Mouse (Mus musculus): ENCODE measurements around the gene Mesp2. TPM values are rescaled to one million over a fixed set of nuclear protein-coding genes. Genes with fewer than 3 reads are reported as not detected.

Gene Mesp2
- polyA plus RNA-seq, 1 experiment, result 0.33 TPM

DNA sequence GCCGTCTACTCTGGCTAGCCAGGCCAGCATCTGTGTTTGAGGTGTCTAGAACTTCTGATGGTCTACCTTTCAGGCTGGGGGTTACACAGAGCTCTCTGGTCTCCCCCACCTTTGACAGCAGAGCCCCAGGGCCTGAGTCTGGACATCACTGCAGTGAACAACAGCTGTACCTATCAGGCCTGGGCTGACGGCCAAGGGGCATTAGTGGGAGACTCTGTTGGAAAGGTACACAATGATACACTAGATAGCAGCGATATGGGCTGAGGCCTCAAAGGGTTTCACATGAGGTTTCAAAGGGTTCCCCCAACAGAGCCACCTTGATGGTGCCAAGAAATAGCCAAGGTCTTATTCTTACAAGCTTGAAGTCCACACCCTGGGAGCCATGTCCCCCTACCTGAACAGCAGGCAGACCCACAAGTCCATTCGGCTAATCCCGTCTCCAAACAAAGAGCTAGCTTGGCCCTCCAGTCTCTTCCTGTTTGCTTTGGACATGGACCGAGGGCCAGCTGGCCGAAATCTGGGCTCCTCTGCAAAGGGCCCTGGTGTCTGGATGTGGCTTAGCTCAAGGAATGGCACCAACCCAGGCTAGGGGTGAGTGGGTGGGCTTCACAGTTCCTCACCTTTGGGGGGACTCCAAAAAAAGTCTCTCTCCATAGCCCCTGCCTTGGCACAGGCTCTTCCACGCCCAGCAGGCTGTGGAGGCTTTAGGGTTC lies 33.7 kb downstream of the Mesp2 start:
- Histone ChIP-seq H3K4me3 (ENCODE audit: low read depth, low read length) (peak overlapping the region; percentile 44), H3K27me3 (ENCODE audit: control insufficient read depth, insufficient read depth, low read length) (no peaks in the 10 kb centered on the region), H3K36me3 (ENCODE audit: control insufficient read depth, insufficient read depth, low read length) (peaks cover 26% of the 10 kb centered on the region), H3K4me1 (ENCODE audit: control insufficient read depth, insufficient read depth, insufficient read length, low read length) (peaks cover 22% of the 10 kb centered on the region), H3K27ac (ENCODE audit: insufficient read depth, low read depth, low read length) (peak overlapping the region; percentile 87)
- TF ChIP-seq CTCF (IDR thresholded peaks at IDR 0.05; ENCODE audit: extremely low read depth, insufficient read length, insufficient replicate concordance, low read depth, low read length) (no peak), POLR2A (IDR thresholded peaks at IDR 0.05; ENCODE audit: low read depth, low read length) (no peak)
- 27% methylated on average over 8 of the region's 8 CpGs for WGBS

DNA sequence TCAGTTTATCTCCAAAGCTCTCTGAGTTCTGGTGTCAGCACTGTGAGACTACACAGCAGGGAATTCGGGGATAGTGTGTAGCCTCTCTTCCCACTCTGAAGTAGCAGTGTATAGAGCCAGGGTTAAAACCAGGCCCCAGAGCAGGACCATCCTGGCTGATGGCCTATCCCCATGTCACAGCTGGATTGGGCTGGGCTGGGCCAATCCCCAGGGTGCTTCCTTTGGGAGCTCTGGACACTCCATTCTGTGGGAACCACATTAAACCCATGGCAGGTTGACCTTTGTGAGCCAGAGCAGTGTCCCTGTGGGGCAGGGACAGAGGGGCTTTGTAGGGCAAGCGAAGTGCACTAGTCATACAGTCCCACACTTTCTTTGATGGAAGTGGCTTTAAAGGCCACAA lies 35.8 kb downstream of the Mesp2 start:
- no peak for TF ChIP-seq POLR2A (IDR thresholded peaks at IDR 0.05; ENCODE audit: low read depth, low read length)
- no peak for TF ChIP-seq CTCF (IDR thresholded peaks at IDR 0.05; ENCODE audit: extremely low read depth, insufficient read length, insufficient replicate concordance, low read depth, low read length)
- 69% methylated on average over 2 of the region's 2 CpGs for WGBS
- H3K36me3 ChIP-seq (ENCODE audit: control insufficient read depth, insufficient read depth, low read length), result peaks cover 6% of the 10 kb centered on the region
- peak overlapping the region; percentile 78 for H3K4me3 ChIP-seq (ENCODE audit: low read depth, low read length)
- H3K27me3 ChIP-seq (ENCODE audit: control insufficient read depth, insufficient read depth, low read length), result no peaks in the 10 kb centered on the region
- peaks cover 22% of the 10 kb centered on the region for H3K4me1 ChIP-seq (ENCODE audit: control insufficient read depth, insufficient read depth, insufficient read length, low read length)
- peak overlapping the region; percentile 19; the same call in 1 of the 2 replicates for H3K27ac ChIP-seq (ENCODE audit: insufficient read depth, low read depth, low read length)

DNA sequence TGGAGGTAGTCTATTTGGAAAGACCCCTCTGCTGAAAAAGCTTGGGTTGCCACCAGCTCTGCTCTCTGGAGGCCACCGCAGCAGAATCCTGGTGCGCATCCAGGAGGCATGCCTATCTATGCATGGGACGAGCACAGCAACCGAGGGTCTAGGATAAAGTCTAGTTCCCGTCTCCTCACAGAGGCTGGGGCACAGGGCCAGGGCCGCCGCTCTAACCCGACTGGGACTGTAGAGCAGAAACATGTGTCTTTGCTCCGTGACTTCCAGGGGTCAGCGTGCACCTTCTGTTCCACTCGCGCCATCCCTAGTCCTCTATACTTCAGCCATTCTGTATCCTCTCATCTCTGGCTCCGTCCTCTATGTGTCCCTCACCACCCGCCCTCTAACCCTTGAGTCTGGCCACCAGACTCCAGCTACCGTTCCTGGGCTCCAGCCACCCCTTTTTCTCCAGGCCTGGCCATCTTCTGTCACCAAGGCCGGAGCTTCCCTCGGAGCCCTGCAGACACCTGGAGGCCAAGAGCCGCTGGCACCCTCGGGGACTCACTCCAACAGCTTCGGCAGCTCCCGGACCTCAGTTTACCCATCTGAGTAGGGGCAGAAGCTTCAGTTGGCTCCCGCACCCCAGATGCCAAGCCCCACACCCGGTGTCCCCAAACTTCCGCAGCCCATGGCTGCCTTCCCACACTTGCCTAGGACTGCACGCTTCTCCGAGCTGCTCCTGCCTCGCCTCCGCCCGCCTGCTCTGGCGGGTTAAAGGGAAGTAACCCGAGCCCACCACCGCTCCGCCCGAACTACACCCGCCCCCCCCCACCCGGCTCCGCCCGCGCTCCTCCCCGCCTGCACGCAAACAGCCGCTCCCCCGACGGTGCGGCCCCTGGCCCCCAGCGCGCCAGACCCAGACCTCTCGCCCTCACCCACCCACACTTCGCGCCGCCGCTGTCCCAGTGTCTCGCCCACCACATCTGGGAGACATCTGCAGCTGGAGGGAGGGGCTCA lies 37.2 kb downstream of the Mesp2 start:
- Histone ChIP-seq H3K36me3 (ENCODE audit: control insufficient read depth, insufficient read depth, low read length) (no peaks in the 10 kb centered on the region), H3K4me1 (ENCODE audit: control insufficient read depth, insufficient read depth, insufficient read length, low read length) (peaks cover 22% of the 10 kb centered on the region), H3K27ac (ENCODE audit: insufficient read depth, low read depth, low read length) (peak overlapping the region; percentile 43), H3K4me3 (ENCODE audit: low read depth, low read length) (peak overlapping the region; percentile 78), H3K27me3 (ENCODE audit: control insufficient read depth, insufficient read depth, low read length) (no peaks in the 10 kb centered on the region)
- 12% methylated on average over 53 of the region's 53 CpGs for WGBS
- TF ChIP-seq POLR2A (IDR thresholded peaks at IDR 0.05; ENCODE audit: low read depth, low read length) (peak; percentile 60; the same call in 1 of the 2 replicates), CTCF (IDR thresholded peaks at IDR 0.05; ENCODE audit: extremely low read depth, insufficient read length, insufficient replicate concordance, low read depth, low read length) (no peak)

DNA sequence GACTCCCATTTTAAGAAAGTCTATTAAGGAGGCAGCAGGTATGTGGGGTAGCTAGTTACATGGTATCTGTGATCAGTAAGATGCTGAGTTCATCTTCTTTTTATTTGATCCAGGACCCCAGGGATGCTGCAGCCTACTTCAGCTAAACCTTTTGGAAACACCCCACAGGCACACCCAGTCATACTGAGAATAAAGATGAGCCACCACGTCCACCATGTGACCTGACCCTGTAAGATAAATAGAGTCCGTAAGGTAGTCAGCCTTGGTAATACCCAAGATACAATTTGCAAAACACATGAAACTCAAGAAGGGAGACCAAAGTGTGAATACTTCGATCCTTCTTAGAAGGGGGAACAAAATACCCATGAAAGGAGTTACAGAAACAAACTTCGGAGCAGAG lies 45.8 kb downstream of the Mesp2 start:
- Histone ChIP-seq H3K4me3 (ENCODE audit: low read depth, low read length) (no peak overlapping the region), H3K36me3 (ENCODE audit: control insufficient read depth, insufficient read depth, low read length) (no peaks in the 10 kb centered on the region), H3K27me3 (ENCODE audit: control insufficient read depth, insufficient read depth, low read length) (no peaks in the 10 kb centered on the region), H3K27ac (ENCODE audit: insufficient read depth, low read depth, low read length) (no peak overlapping the region), H3K4me1 (ENCODE audit: control insufficient read depth, insufficient read depth, insufficient read length, low read length) (peaks cover 8% of the 10 kb centered on the region; the same call in 1 of the 2 replicates)
- 86% methylated on average over 4 of the region's 4 CpGs for WGBS
- no peak for TF ChIP-seq POLR2A (IDR thresholded peaks at IDR 0.05; ENCODE audit: low read depth, low read length)
- TF ChIP-seq CTCF (IDR thresholded peaks at IDR 0.05; ENCODE audit: extremely low read depth, insufficient read length, insufficient replicate concordance, low read depth, low read length), result no peak

GRCm38 (mm10) chr7:79858202-79858934 lies 47.8 kb downstream of the Mesp2 start:
- 76% methylated on average over 11 of the region's 11 CpGs for WGBS
- no peak overlapping the region for H3K4me3 ChIP-seq (ENCODE audit: low read depth, low read length)
- H3K4me1 ChIP-seq (ENCODE audit: control insufficient read depth, insufficient read depth, insufficient read length, low read length), result peaks cover 11% of the 10 kb centered on the region; the same call in 1 of the 2 replicates
- H3K27ac ChIP-seq (ENCODE audit: insufficient read depth, low read depth, low read length), result no peak overlapping the region
- no peaks in the 10 kb centered on the region for H3K36me3 ChIP-seq (ENCODE audit: control insufficient read depth, insufficient read depth, low read length)
- TF ChIP-seq CTCF (IDR thresholded peaks at IDR 0.05; ENCODE audit: extremely low read depth, insufficient read length, insufficient replicate concordance, low read depth, low read length) (no peak), POLR2A (IDR thresholded peaks at IDR 0.05; ENCODE audit: low read depth, low read length) (no peak)
- no peaks in the 10 kb centered on the region for H3K27me3 ChIP-seq (ENCODE audit: control insufficient read depth, insufficient read depth, low read length)

DNA sequence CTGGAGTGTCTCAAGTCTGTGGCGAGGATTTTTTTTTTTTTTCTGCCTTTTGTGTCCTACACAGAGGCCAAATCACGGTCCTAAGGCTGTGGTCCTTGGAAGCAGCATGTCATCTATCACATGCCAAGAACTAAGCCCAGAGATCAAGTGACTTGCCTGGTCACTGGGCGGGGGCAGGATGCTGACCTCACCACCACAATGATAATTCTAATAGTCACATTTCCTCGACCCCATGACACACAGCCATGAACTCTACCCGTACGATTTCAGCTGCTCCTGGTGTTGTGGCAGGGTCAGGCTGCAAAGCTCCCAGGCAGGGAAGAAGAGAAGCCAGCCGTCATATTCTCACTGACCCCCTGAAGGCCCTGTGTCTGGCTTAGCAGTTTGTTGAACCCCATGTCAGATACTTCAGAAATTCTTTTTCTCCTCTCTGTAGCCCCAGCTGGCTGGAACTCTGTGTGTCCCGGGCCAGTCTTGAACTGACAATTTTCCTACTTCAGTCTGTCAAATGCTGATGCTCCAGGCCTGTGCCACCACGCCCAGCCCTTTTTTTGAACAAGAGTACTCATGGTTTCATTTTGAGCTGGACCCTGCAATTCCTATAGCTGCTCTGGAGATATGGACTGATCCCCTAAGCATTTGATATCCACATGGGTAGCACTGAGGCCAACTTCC lies 48.6 kb downstream of the Mesp2 start:
- H3K4me1 ChIP-seq (ENCODE audit: control insufficient read depth, insufficient read depth, insufficient read length, low read length), result peaks cover 11% of the 10 kb centered on the region; the same call in 1 of the 2 replicates
- H3K27me3 ChIP-seq (ENCODE audit: control insufficient read depth, insufficient read depth, low read length), result no peaks in the 10 kb centered on the region
- 77% methylated on average over 9 of the region's 9 CpGs for WGBS
- TF ChIP-seq POLR2A (IDR thresholded peaks at IDR 0.05; ENCODE audit: low read depth, low read length) (no peak), CTCF (IDR thresholded peaks at IDR 0.05; ENCODE audit: extremely low read depth, insufficient read length, insufficient replicate concordance, low read depth, low read length) (no peak)
- no peak overlapping the region for H3K4me3 ChIP-seq (ENCODE audit: low read depth, low read length)
- no peak overlapping the region for H3K27ac ChIP-seq (ENCODE audit: insufficient read depth, low read depth, low read length)
- H3K36me3 ChIP-seq (ENCODE audit: control insufficient read depth, insufficient read depth, low read length), result no peaks in the 10 kb centered on the region

All from small intestine, adult 2 months (tissue).